Mouse (Mus musculus): Measurements from ENCODE around the gene Dera.

Gene Dera

GRCm38 (mm10) chr6:137886210-137886979 is 132.0 kb downstream of the Dera start:
- DNase-seq (ENCODE audit: low read depth) = no peak

DNA sequence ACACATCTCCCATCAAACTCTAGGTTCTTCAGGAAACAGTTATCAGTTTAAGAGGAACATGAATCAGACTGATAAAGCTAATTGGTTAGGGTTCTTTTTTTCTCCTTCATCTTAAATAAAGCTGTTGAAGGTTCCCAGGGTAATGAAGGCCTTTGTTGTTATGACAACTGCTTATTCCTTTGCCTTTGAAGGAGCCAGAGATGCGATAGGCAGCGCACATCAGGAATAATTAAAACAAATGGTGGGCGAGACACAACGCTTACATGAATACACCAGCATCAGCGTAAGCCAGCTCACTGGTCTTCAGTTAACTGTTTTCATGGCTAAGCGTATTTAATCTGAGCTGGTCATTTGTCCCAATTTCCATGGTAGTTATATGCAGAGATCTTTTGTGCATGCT is 132.9 kb downstream of the Dera start:
- no peak for DNase-seq (ENCODE audit: low read depth)

DNA sequence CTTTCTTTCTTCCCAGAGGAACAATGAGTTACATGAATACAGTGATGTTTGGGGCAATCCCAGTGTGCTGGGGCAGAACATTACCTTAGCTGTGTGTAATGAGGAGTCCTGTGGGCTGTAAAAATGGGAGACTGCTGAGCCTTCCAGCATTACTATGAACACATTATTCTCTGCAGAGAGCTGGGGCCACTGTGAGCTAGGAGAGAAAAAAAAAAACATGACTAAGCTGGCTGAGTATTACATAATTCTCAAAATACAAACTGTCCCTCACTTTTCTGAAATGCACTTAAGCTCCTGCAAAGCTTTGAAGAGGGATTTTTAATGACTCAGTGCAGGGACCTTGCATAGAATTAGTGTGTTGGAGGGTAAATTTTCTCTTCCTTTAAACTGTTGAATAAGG is 143.3 kb downstream of the Dera start:
- no peak for DNase-seq (ENCODE audit: low read depth)

GRCm38 (mm10) chr6:137901255-137901654 is 146.9 kb downstream of the Dera start:
- DNase-seq (ENCODE audit: low read depth) = no peak
